Mouse (Mus musculus): ENCODE results near the gene 3425401B19Rik. TPM values are rescaled to one million over a fixed set of nuclear protein-coding genes. Genes with fewer than 3 reads are reported as not detected.

3425401B19Rik gene
- polyA plus RNA-seq, 1 experiment: 2.2 TPM

DNA sequence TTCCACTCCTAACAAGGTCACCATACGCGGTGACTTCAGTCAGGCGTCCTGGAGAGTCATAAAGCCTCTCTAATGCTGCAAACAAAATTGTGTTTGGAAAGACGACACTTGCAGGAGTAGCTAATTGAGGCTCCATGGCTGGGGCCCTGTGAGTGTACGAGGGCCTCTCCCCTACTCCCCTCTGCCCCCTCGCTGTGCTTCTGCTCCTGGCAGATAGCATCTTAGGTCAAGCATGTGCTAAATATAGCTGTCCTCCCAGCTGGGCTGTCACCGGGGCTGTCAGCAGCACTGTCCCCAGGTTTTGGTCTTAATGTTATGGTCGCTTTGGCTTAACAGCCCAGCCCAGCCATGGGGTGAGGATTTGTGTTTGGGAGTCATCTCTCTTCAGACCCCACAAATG, 15.9 kb upstream of the 3425401B19Rik start:
- no peak for TF ChIP-seq POLR2A (IDR thresholded peaks at IDR 0.05; ENCODE audit: borderline replicate concordance, extremely low read depth, low read depth, low read length)
- no peak for TF ChIP-seq CTCF (IDR thresholded peaks at IDR 0.05; ENCODE audit: insufficient read depth, low read length)
- no peak for DNase-seq
- 42% methylated on average over 8 of the region's 8 CpGs for WGBS
- Histone ChIP-seq H3K4me1 (ENCODE audit: control insufficient read depth, insufficient read depth, low read length) (no peaks in the 10 kb centered on the region), H3K4me3 (replicated peaks; ENCODE audit: extremely low read depth, low read depth, low read length) (no peak overlapping the region)

DNA sequence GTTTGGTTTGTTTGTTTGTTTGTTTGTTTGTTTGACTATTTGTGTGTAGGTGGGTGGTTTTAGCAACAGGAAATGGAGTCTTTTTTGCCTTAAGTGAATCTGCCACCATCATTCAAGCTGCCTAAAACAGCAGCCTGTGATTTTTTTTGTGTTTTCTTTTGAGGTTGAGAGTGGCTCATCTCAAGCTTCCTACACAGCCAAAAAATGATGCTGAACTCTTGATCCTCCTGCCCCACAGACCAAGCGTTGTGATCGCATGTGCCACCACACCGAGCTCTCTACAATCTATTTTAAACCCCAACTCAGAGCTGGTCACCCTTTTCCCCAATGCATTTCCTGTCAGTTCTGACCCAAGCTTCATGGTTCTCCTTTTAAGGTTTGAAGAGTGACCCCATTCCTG, 13.5 kb upstream of the 3425401B19Rik start:
- no peak for DNase-seq
- Histone ChIP-seq H3K4me1 (ENCODE audit: control insufficient read depth, insufficient read depth, low read length) (no peaks in the 10 kb centered on the region), H3K4me3 (replicated peaks; ENCODE audit: extremely low read depth, low read depth, low read length) (no peak overlapping the region)
- TF ChIP-seq CTCF (IDR thresholded peaks at IDR 0.05; ENCODE audit: insufficient read depth, low read length): no peak
- TF ChIP-seq POLR2A (IDR thresholded peaks at IDR 0.05; ENCODE audit: borderline replicate concordance, extremely low read depth, low read depth, low read length): no peak
- WGBS: 55% methylated on average over 3 of the region's 3 CpGs

DNA sequence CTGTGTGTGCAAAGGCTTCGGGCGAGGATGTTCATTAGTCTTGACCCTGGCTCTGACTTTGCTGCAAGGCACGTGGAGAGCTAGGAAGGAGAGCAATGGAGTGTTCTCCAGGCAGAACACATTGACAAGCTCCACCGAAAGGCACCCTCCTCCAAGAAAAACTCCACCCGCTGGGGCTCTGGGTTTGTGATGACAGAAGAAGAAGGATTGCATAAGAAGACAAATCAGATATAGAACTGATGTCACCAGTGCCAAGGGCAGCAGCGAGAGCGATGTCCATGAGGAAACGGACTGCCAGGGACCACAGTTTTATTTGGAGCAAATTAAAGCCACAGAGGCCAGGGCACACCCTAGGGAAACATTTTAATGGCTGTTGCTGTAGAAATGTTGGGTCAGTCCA, 12.7 kb upstream of the 3425401B19Rik start:
- 56% methylated on average over 8 of the region's 8 CpGs for WGBS
- no peak overlapping the region for H3K4me3 ChIP-seq (replicated peaks; ENCODE audit: extremely low read depth, low read depth, low read length)
- no peaks in the 10 kb centered on the region for H3K4me1 ChIP-seq (ENCODE audit: control insufficient read depth, insufficient read depth, low read length)
- no peak for TF ChIP-seq POLR2A (IDR thresholded peaks at IDR 0.05; ENCODE audit: borderline replicate concordance, extremely low read depth, low read depth, low read length)
- TF ChIP-seq CTCF (IDR thresholded peaks at IDR 0.05; ENCODE audit: insufficient read depth, low read length): no peak
- no peak for DNase-seq

DNA sequence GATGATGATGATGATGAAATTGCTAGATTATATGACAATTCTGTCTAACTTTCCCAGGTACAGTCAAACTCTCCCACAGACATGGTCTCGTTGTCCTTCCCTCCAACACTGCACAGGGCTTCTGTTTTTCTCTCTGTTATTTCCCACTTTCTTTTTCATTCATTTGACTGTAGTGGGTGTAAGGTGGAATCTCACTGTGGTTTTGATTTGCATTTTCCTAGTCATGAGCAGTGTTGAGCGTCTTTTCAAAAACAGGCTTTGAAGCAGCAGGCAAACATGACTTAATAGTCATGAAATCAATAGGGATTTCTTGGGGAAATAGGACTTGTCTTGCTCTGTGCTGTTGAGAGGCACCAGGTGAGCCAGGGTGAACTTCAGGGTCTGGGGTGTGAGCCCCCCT, 11.3 kb upstream of the 3425401B19Rik start:
- H3K4me3 ChIP-seq (replicated peaks; ENCODE audit: extremely low read depth, low read depth, low read length): no peak overlapping the region
- TF ChIP-seq CTCF (IDR thresholded peaks at IDR 0.05; ENCODE audit: insufficient read depth, low read length) (no peak), POLR2A (IDR thresholded peaks at IDR 0.05; ENCODE audit: borderline replicate concordance, extremely low read depth, low read depth, low read length) (no peak)
- no peaks in the 10 kb centered on the region for H3K4me1 ChIP-seq (ENCODE audit: control insufficient read depth, insufficient read depth, low read length)
- DNase-seq: no peak
- WGBS: 82% methylated on average over 2 of the region's 2 CpGs

DNA sequence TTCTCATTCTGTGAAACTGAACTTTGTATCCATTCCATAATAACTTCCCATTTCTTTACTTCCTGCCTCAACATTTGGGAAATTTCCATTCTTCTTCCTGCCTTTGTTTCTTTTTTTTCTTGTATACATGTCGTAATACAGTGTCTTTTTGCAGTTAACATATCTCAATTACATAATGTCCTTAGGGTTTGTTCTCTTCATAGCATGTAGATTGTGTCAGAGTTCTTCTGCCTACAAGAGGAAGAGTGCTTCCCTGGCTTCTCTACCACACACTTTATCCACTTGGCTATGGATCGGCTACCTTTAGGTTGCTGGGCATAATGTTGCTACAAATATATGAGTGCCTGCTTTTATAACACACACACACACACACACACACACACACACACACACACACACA, 10.8 kb upstream of the 3425401B19Rik start:
- DNase-seq: no peak
- no peak overlapping the region for H3K4me3 ChIP-seq (replicated peaks; ENCODE audit: extremely low read depth, low read depth, low read length)
- no peak for TF ChIP-seq CTCF (IDR thresholded peaks at IDR 0.05; ENCODE audit: insufficient read depth, low read length)
- no peak for TF ChIP-seq POLR2A (IDR thresholded peaks at IDR 0.05; ENCODE audit: borderline replicate concordance, extremely low read depth, low read depth, low read length)
- 66% methylated on average over 2 of the region's 2 CpGs for WGBS
- H3K4me1 ChIP-seq (ENCODE audit: control insufficient read depth, insufficient read depth, low read length): no peaks in the 10 kb centered on the region

DNA sequence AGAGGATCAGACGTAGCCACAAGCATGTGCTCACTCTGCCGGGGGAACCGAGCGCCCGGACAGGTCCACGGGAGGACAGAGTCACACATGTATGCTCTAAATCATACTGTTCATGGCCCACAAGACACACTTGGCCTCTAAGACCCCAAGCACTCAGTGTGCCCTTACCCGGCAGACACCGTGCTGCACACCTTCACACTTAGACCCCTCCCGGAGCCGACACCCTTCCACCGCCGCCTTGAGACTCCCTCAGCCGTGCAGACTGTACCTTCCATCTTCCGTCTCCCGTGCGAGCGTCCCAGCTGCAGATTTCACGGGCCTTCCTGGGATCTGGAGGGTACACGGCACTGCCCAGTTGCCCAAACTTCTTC, 373 bp downstream of the 3425401B19Rik start:
- peak overlapping the region; percentile 4 for H3K4me3 ChIP-seq (replicated peaks; ENCODE audit: extremely low read depth, low read depth, low read length)
- WGBS: 59% methylated on average over 19 of the region's 19 CpGs

DNA sequence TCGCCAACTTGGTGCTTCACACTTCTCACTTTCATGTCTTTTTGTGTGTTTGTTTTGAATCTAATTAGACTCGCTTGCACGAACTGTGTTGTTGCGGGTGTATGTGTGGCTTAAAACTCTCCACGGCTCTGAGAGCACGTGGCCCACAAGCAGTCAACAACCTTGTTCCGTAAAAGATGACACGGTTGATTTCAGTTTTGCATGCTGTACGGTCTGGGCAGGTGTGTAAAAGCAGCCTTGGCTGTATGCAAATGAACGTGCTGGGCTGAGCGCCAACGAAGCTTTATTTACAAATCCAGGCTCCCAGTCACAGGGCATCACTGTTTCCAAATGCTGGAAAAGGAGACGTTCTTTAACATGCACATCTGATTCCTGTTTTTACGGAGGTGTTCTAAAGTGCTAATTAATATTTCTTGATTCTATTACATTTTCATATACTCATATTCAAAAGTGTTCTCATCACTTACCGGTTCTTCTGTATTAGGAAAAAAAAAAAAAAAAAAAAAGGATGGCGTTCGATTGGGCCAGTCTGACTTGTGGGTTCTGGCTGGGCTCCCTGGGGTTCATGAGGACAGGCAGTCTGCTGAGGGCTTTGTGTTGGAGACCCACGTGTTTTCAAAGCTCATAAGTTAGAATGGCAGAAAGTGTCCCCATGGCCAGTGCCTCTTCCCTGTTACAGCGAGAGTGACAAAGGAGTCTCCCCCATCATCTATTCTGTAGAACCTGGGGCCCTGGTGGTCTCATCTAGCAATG, 935 bp downstream of the 3425401B19Rik start:
- WGBS: 51% methylated on average over 19 of the region's 19 CpGs
- no peak for TF ChIP-seq POLR2A (IDR thresholded peaks at IDR 0.05; ENCODE audit: borderline replicate concordance, extremely low read depth, low read depth, low read length)
- TF ChIP-seq CTCF (IDR thresholded peaks at IDR 0.05; ENCODE audit: insufficient read depth, low read length): no peak
- H3K4me3 ChIP-seq (replicated peaks; ENCODE audit: extremely low read depth, low read depth, low read length): no peak overlapping the region
- no peak for DNase-seq
- peaks cover 2% of the 10 kb centered on the region; the same call in 1 of the 2 replicates for H3K4me1 ChIP-seq (ENCODE audit: control insufficient read depth, insufficient read depth, low read length)

More for the DNA sequence above, 373 bp downstream of the 3425401B19Rik start:
- no peak for DNase-seq
- peaks cover 2% of the 10 kb centered on the region; the same call in 1 of the 2 replicates for H3K4me1 ChIP-seq (ENCODE audit: control insufficient read depth, insufficient read depth, low read length)
- TF ChIP-seq POLR2A (IDR thresholded peaks at IDR 0.05; ENCODE audit: borderline replicate concordance, extremely low read depth, low read depth, low read length) (no peak), CTCF (IDR thresholded peaks at IDR 0.05; ENCODE audit: insufficient read depth, low read length) (no peak)

DNA sequence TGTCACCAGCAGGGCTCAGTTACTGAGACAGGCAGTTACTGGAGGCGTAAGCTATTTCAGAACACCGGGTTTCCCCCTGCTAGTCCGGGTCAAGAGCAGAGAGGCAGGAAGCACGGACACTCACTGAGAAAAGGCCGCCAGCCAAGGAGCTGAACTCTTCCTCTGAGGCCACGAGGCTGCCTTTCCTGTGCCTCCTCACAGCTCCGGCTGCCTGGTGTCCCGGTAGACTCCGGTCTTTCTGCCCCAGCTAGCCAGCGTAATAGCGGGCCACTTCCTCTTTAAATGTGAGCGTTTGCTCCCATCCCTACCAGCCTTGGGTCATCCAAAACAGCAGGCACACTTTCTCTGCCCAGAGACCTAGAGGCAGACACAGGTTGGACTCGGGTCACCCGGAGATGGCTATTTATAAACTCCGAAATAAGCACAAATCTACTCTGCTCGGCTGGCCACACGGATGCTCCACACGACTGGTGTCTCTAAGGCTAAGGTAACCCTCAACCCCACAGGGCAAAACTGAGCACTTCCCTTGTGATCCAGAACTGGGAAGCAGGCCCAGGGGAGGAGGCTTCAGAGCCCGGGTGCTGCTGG, 1.7 kb downstream of the 3425401B19Rik start:
- TF ChIP-seq CTCF (IDR thresholded peaks at IDR 0.05; ENCODE audit: insufficient read depth, low read length): no peak
- no peak for TF ChIP-seq POLR2A (IDR thresholded peaks at IDR 0.05; ENCODE audit: borderline replicate concordance, extremely low read depth, low read depth, low read length)
- 24% methylated on average over 19 of the region's 19 CpGs for WGBS
- Histone ChIP-seq H3K4me3 (replicated peaks; ENCODE audit: extremely low read depth, low read depth, low read length) (no peak overlapping the region), H3K4me1 (ENCODE audit: control insufficient read depth, insufficient read depth, low read length) (peaks cover 2% of the 10 kb centered on the region; the same call in 1 of the 2 replicates)
- no peak for DNase-seq

DNA sequence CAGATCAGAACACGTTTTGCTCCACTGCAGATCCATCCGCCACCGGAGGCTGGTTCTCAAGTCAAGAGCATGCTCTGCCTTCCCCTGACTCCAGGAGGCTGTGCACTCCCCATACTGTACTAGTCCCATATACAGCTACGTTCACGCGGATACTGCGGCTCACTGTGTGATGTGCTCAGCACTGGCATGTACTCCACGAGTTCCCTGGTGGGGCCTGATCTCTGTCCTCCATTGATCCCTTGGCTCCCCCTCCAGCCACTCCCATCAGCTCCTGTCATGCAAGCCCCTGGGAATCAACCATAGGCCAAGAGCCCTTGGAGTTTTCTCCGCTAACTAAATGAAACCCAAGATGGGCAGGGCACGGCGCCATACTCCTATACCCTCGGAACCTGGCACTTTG, 2.6 kb downstream of the 3425401B19Rik start:
- DNase-seq: no peak
- no peak for TF ChIP-seq POLR2A (IDR thresholded peaks at IDR 0.05; ENCODE audit: borderline replicate concordance, extremely low read depth, low read depth, low read length)
- peaks cover 2% of the 10 kb centered on the region; the same call in 1 of the 2 replicates for H3K4me1 ChIP-seq (ENCODE audit: control insufficient read depth, insufficient read depth, low read length)
- WGBS: 92% methylated on average over 12 of the region's 12 CpGs
- H3K4me3 ChIP-seq (replicated peaks; ENCODE audit: extremely low read depth, low read depth, low read length): no peak overlapping the region

DNA sequence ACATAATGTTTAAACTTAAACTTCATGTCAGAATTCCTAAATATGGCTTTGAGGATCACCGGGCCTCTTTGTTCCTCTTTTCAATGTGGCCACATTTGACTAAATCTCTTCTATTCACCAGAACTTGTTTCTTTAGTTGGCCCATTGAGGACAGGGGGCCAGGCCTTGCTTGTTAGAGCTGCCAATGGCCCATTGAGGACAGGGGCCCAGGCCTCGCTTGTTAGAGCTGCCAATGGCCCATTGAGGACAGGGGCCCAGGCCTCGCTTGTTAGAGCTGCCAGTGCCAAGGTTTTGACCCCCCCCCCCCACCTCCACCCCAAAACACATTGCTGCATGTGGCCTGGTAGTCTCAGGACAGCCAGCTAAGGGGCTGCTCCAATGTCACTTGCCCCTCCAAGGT, 3.5 kb downstream of the 3425401B19Rik start:
- TF ChIP-seq POLR2A (IDR thresholded peaks at IDR 0.05; ENCODE audit: borderline replicate concordance, extremely low read depth, low read depth, low read length): no peak
- no peak for TF ChIP-seq CTCF (IDR thresholded peaks at IDR 0.05; ENCODE audit: insufficient read depth, low read length)
- Histone ChIP-seq H3K4me1 (ENCODE audit: control insufficient read depth, insufficient read depth, low read length) (peaks cover 2% of the 10 kb centered on the region; the same call in 1 of the 2 replicates), H3K4me3 (replicated peaks; ENCODE audit: extremely low read depth, low read depth, low read length) (no peak overlapping the region)
- no peak for DNase-seq
- 92% methylated on average over 3 of the region's 3 CpGs for WGBS
